Mouse (Mus musculus) frontal cortex, postnatal 14 days (tissue): ENCODE measurements around the gene Sp6.
A peak's percentile ranks its signal among the peaks of the same experiment; 100 is the strongest.

Experiments
- DNase-seq, 2 experiments: peaks; one replicate each; pipeline ENCODE4 v3.0.0; 2022; ENCODE audit warnings: low spot score in 2 of 2

The Sp6 gene

DNA sequence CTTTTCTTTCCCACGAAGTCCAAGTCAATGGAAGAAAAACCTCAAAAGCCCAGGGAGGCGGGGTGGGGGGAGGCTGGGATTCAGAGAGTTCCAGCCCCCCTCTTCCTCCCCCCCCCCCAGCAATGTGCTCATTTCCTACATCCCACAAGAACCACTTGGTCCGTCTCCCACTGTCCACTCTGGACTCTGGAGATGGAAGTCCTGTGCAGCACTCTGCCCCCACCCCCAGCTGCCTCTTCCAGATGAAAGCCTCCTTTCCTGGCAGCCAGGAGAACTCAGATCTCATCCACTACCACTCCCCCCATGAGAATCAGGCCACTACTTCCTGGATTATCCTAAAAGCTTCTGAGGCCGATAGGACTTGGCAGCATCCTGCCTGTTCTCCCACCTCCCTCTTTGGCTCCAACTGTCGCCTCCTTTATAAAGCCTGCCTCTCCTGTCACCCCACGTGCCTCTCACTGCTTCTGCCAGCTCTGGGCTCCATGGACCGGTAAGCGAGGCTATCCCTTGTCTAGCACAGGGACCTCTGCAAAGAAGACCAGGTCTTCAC, at the start of gene Sp6:
Gene Sp6 (plus strand): TSS at position 274 of the 550 bp plus-strand sequence.
- no peak for DNase-seq

GRCm38 (mm10) chr11:96963580-96963979, 49.6 kb upstream of the Sp6 start:
- peak; percentile 71 to 85 for DNase-seq

GRCm38 (mm10) chr11:96966172-96966571, 47.0 kb upstream of the Sp6 start:
- DNase-seq: no peak

- no peak for DNase-seq
Observed at GRCm38 (mm10) chr11:96966914-96967543, 46.2 kb upstream of the Sp6 start.

DNA sequence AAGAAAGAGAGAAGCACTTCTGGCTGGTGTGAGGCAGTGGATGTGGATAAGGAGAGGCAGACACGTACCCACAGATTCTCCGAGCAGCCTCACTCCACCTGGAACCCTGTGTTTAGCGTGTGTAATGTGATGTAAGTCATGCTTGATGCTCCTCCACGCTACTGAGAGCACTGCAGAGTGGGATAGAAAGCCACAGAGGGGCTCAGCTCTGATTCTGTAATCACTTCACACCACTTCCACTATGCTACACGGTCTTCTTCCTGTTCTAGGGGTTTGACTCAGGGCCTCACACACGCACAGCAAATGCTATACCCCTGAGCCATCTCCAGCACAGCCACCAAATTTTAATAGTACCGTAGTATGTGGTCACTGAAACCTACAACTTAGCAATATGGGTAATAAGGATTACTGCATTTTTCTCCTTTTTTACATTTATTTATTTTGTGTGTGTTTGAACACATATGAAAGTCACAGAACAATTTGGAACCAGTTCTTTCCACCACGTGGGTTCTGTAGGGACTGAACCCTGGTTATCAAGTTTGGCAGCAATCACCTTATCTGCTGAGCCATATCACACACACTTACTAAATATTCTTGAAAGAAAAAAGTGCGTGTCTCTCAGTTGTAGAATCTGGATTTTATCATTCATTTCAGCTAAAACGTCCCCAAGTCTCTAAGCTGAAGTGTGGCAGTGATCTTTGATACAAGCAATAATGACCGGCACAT, 45.5 kb upstream of the Sp6 start:
- DNase-seq: no peak

GRCm38 (mm10) chr11:96968476-96968875, 44.7 kb upstream of the Sp6 start:
- DNase-seq: no peak

GRCm38 (mm10) chr11:96969280-96969722, 43.9 kb upstream of the Sp6 start:
- DNase-seq: no peak

DNA sequence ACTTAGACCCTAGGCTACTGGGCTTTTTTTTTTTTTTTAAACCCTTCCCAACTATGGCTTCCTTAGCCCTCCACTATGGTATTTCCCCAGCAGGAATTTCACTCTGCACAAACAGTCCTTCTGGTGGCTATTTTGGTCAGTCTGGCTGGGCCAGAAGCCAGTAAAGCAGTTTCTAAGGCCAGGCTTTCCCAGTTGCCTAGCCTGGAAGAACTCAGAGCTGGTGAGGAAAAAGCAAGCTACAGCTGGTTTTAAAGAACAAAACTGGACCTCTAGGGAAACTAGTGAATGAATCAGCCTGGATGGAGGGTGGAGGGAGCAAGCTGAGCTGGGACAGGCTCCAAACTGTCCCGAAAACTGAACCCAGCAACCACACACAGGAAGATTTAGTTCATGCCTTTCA, 43.4 kb upstream of the Sp6 start:
- no peak for DNase-seq

GRCm38 (mm10) chr11:96970341-96970740, 42.9 kb upstream of the Sp6 start:
- no peak for DNase-seq

DNA sequence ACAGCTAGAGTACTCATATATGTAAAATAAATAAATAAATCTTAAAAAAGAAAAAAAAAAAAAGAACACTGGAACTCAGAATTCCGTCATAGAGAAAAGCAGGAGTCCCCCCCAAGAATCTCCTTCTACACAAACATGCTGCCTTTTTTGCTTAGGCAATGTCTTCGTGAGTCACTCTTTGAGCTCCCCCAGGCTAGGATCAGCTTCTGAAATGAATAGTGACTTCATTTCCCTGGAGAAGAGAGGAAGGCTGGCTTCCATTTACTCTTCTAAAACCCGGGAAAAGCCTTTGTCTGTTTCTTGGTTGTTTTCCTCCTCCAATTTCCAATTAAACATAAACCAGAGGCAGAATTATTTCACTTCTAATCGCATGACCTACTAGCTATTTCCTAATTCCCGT, 40.3 kb upstream of the Sp6 start:
- DNase-seq: no peak

- no peak for DNase-seq
Observed at GRCm38 (mm10) chr11:96973426-96973964, 39.7 kb upstream of the Sp6 start.

GRCm38 (mm10) chr11:96974813-96975212, 38.4 kb upstream of the Sp6 start:
- no peak for DNase-seq

GRCm38 (mm10) chr11:96975511-96976378, 37.4 kb upstream of the Sp6 start:
- no peak for DNase-seq

DNA sequence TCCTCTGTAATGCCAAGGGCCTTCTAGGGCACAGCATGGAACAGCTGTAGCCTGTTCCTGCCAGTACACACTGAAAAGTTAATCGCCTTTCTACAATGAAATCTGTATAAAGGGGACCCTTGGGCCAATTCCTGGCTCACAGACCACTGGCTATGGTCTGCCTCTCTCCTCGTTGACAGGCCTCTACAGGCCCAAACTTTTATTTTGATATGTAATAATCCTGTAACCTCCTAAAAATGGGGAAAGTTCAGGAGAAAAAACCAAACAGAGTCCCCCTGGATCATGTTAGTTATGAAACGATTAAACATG, 36.9 kb upstream of the Sp6 start:
- DNase-seq: no peak

- DNase-seq: peak; percentile 61 to 65
Observed at GRCm38 (mm10) chr11:96976911-96977591, 36.1 kb upstream of the Sp6 start.

GRCm38 (mm10) chr11:96977606-96978400, 35.4 kb upstream of the Sp6 start:
- peak; percentile 99 to 100 for DNase-seq

DNA sequence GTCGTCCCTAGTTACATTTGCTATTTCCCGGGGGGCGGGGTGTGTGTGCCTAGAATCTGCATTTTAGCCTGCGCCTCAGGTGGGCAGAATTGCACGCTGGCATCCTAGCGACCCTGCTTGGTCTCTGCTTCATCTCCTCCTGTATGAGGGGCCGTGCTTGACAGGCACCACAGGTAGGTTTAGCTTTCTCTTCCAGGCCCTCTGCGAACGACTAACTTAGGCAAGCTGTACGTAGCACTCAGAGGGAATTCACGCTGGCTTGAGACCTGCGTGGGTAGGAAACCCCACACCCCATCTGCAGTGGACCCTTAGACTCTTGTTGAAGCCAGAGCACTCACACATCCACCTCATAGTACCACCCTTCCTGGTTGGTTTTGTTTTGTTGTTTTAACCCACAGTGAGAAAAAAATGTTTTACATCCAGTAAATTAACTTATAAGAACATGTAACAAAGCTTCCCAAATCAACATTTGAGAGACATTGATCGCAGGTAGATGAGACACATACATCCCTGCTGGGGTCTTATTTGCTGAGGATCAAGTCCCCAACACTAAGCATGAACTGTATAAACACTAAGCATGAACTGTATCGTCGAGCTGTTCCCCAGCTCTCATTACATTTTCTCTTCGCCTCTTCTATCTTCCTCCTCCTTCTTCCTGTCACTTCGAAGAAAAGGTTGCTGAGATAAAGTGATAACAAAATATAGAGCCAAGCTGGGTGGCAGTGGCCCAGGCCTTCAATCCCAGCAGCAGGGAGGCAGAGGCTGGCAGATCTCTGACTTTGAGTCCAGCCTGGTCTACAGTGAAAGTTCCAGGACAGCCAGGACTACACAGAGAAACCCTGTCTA, 34.6 kb upstream of the Sp6 start:
- no peak for DNase-seq

DNA sequence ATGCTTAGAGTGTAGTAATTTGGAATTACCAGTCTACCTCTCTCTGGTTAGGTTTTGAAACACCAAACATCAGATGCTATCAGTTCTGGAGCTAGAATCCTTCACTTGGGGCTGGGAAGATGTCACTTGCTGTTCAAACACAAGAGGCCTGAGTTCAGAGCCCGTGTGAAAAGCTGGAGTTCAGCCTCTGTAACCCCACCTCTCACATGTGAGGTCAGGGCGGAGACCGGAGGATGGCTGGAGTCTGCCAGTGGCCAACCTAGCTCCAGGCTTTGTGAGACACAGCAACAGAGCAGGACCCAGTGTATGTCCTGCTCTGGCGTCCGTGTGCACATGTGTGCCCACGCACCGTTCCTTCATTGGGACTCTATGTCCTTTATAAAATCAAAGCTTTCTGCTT, 33.9 kb upstream of the Sp6 start:
- DNase-seq: no peak

- no peak for DNase-seq
Observed at GRCm38 (mm10) chr11:96980021-96980420, 33.2 kb upstream of the Sp6 start.

DNA sequence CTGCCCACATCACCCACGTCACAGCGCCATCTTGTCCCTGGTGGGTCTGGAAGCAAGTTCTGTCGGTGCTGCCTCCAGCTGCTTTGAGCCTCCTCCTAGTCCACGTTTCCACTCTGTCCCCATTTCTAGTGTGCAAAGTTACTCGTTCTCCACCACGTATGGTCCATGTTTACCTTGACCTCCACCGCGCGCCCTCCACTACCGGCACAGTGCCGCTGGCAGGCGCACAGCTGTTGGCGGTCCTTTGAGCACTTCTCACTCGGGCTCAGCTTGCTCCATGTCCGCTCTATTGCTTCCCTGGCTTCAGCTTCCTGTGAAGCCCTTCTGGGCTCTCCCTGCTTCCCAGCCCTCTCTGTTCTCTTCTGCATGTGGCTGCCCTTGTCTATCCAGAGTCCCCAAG, 31.7 kb upstream of the Sp6 start:
- DNase-seq: no peak
